Mouse (Mus musculus): ENCODE measurements around the gene Hspa12a. TPM values are rescaled to one million over a fixed set of nuclear protein-coding genes. Genes with fewer than 3 reads are reported as not detected.

Gene Hspa12a
- polyA plus RNA-seq, 1 experiment from 2014 or later: 6.0 TPM

- no peaks in the 10 kb centered on the region for H3K4me1 ChIP-seq (ENCODE audit: control insufficient read depth, insufficient read depth, low read length)
- no peak overlapping the region for H3K27ac ChIP-seq (ENCODE audit: low read length)
- no peak overlapping the region for H3K9ac ChIP-seq (ENCODE audit: low read length)
- 68% methylated on average over 3 of the region's 3 CpGs for WGBS
- H3K4me2 ChIP-seq (ENCODE audit: low read depth, low read length): no peak overlapping the region
- H3K4me3 ChIP-seq (replicated peaks; ENCODE audit: low read length): no peak overlapping the region
- ATAC-seq (ENCODE audit: insufficient read depth, low FRiP score): no peak
- H3K27me3 ChIP-seq (ENCODE audit: control insufficient read depth, insufficient read depth, low read length): no peaks in the 10 kb centered on the region
- no peaks in the 10 kb centered on the region for H3K36me3 ChIP-seq (ENCODE audit: control insufficient read depth, insufficient read depth, low read length)
- H3K9me3 ChIP-seq (replicated peaks; ENCODE audit: control insufficient read depth, low read length): no peaks in the 10 kb centered on the region
These were observed 104.1 kb downstream of the Hspa12a start for GRCm38 (mm10) chr19:58839345-58839744.

- ATAC-seq (ENCODE audit: insufficient read depth, low FRiP score): no peak
- H3K4me1 ChIP-seq (ENCODE audit: control insufficient read depth, insufficient read depth, low read length): no peaks in the 10 kb centered on the region
- no peaks in the 10 kb centered on the region for H3K9me3 ChIP-seq (replicated peaks; ENCODE audit: control insufficient read depth, low read length)
- H3K9ac ChIP-seq (ENCODE audit: low read length): no peak overlapping the region
- WGBS: 63% methylated on average over 9 of the region's 9 CpGs
- no peak overlapping the region for H3K4me2 ChIP-seq (ENCODE audit: low read depth, low read length)
- H3K27ac ChIP-seq (ENCODE audit: low read length): no peak overlapping the region
- H3K36me3 ChIP-seq (ENCODE audit: control insufficient read depth, insufficient read depth, low read length): no peaks in the 10 kb centered on the region
- H3K27me3 ChIP-seq (ENCODE audit: control insufficient read depth, insufficient read depth, low read length): no peaks in the 10 kb centered on the region
- no peak overlapping the region for H3K4me3 ChIP-seq (replicated peaks; ENCODE audit: low read length)
These were observed 104.7 kb downstream of the Hspa12a start for GRCm38 (mm10) chr19:58838706-58839105.

DNA sequence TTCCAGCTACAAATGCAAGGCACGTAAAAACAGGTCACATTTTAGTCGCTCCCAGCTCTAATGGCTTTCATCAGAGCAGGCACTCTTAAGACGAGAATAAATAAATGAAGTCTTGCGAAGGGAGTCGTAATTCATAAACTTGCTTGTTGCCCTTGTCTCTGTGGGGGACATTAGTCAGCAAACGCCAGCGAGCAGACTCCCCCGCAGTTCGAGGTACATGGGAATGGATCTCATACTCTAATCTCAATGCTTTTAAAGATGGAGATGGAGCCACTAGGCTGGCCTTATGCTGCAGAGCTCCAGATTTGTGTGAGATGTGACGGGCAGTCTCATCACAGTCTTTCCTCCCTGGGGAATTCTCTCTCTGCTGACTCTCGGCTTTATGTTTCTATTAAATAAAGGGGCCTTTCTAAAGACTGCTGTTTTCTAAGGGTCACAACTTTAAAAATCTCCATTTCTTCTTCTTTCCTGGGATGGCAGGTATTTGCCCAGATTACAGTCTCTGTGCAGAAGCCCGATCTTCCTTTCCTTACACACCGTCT, 109.7 kb downstream of the Hspa12a start:
- Histone ChIP-seq H3K4me3 (replicated peaks; ENCODE audit: low read length) (no peak overlapping the region), H3K36me3 (ENCODE audit: control insufficient read depth, insufficient read depth, low read length) (no peaks in the 10 kb centered on the region), H3K27ac (ENCODE audit: low read length) (no peak overlapping the region), H3K9me3 (replicated peaks; ENCODE audit: control insufficient read depth, low read length) (no peaks in the 10 kb centered on the region), H3K9ac (ENCODE audit: low read length) (no peak overlapping the region), H3K4me2 (ENCODE audit: low read depth, low read length) (no peak overlapping the region), H3K4me1 (ENCODE audit: control insufficient read depth, insufficient read depth, low read length) (no peaks in the 10 kb centered on the region), H3K27me3 (ENCODE audit: control insufficient read depth, insufficient read depth, low read length) (no peaks in the 10 kb centered on the region)
- 40% methylated on average over 13 of the region's 13 CpGs for WGBS
- ATAC-seq (ENCODE audit: insufficient read depth, low FRiP score): no peak

GRCm38 (mm10) chr19:58832988-58833387, 110.5 kb downstream of the Hspa12a start:
- no peak overlapping the region for H3K27ac ChIP-seq (ENCODE audit: low read length)
- H3K4me3 ChIP-seq (replicated peaks; ENCODE audit: low read length): no peak overlapping the region
- 65% methylated on average over 2 of the region's 2 CpGs for WGBS
- H3K27me3 ChIP-seq (ENCODE audit: control insufficient read depth, insufficient read depth, low read length): no peaks in the 10 kb centered on the region
- no peaks in the 10 kb centered on the region for H3K36me3 ChIP-seq (ENCODE audit: control insufficient read depth, insufficient read depth, low read length)
- no peak for ATAC-seq (ENCODE audit: insufficient read depth, low FRiP score)
- no peaks in the 10 kb centered on the region for H3K9me3 ChIP-seq (replicated peaks; ENCODE audit: control insufficient read depth, low read length)
- H3K4me2 ChIP-seq (ENCODE audit: low read depth, low read length): no peak overlapping the region
- H3K9ac ChIP-seq (ENCODE audit: low read length): no peak overlapping the region
- H3K4me1 ChIP-seq (ENCODE audit: control insufficient read depth, insufficient read depth, low read length): no peaks in the 10 kb centered on the region

GRCm38 (mm10) chr19:58831280-58831922, 112.1 kb downstream of the Hspa12a start:
- H3K4me2 ChIP-seq (ENCODE audit: low read depth, low read length): no peak overlapping the region
- H3K27me3 ChIP-seq (ENCODE audit: control insufficient read depth, insufficient read depth, low read length): no peaks in the 10 kb centered on the region
- H3K9me3 ChIP-seq (replicated peaks; ENCODE audit: control insufficient read depth, low read length): no peaks in the 10 kb centered on the region
- H3K4me3 ChIP-seq (replicated peaks; ENCODE audit: low read length): no peak overlapping the region
- no peak overlapping the region for H3K9ac ChIP-seq (ENCODE audit: low read length)
- no peak for ATAC-seq (ENCODE audit: insufficient read depth, low FRiP score)
- no peaks in the 10 kb centered on the region for H3K4me1 ChIP-seq (ENCODE audit: control insufficient read depth, insufficient read depth, low read length)
- H3K36me3 ChIP-seq (ENCODE audit: control insufficient read depth, insufficient read depth, low read length): no peaks in the 10 kb centered on the region
- 87% methylated on average over 9 of the region's 9 CpGs for WGBS
- H3K27ac ChIP-seq (ENCODE audit: low read length): no peak overlapping the region

DNA sequence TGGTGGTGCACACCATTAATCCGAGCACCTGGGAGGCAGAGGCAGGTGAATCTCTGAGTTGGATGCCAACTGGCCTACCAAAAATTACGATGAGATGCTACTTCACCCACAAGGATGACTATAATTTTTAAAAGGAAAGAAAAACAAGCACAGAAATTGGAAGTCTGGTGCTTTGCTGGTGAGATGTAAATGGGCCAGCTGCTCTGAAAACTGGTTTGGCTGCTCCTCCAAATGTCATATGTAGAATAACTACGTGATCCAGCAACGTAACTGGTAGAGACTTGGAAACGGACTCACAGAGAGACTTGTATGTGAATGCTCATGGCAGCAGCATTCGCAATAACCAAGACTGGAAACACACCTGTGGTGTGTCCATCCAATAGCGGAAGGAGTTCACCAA, 113.3 kb downstream of the Hspa12a start:
- no peak overlapping the region for H3K4me3 ChIP-seq (replicated peaks; ENCODE audit: low read length)
- H3K27me3 ChIP-seq (ENCODE audit: control insufficient read depth, insufficient read depth, low read length): no peaks in the 10 kb centered on the region
- 84% methylated on average over 7 of the region's 7 CpGs for WGBS
- no peak overlapping the region for H3K9ac ChIP-seq (ENCODE audit: low read length)
- no peaks in the 10 kb centered on the region for H3K4me1 ChIP-seq (ENCODE audit: control insufficient read depth, insufficient read depth, low read length)
- no peak for ATAC-seq (ENCODE audit: insufficient read depth, low FRiP score)
- no peaks in the 10 kb centered on the region for H3K9me3 ChIP-seq (replicated peaks; ENCODE audit: control insufficient read depth, low read length)
- no peak overlapping the region for H3K27ac ChIP-seq (ENCODE audit: low read length)
- no peak overlapping the region for H3K4me2 ChIP-seq (ENCODE audit: low read depth, low read length)
- no peaks in the 10 kb centered on the region for H3K36me3 ChIP-seq (ENCODE audit: control insufficient read depth, insufficient read depth, low read length)

- no peak overlapping the region for H3K27ac ChIP-seq (ENCODE audit: low read length)
These were observed 113.9 kb downstream of the Hspa12a start for GRCm38 (mm10) chr19:58829575-58829974.

GRCm38 (mm10) chr19:58827656-58828055, 115.8 kb downstream of the Hspa12a start:
- H3K9me3 ChIP-seq (replicated peaks; ENCODE audit: control insufficient read depth, low read length): no peaks in the 10 kb centered on the region
- no peak overlapping the region for H3K4me2 ChIP-seq (ENCODE audit: low read depth, low read length)
- H3K27me3 ChIP-seq (ENCODE audit: control insufficient read depth, insufficient read depth, low read length): no peaks in the 10 kb centered on the region
- no peak overlapping the region for H3K9ac ChIP-seq (ENCODE audit: low read length)
- H3K36me3 ChIP-seq (ENCODE audit: control insufficient read depth, insufficient read depth, low read length): no peaks in the 10 kb centered on the region
- no peak for ATAC-seq (ENCODE audit: insufficient read depth, low FRiP score)
- no peaks in the 10 kb centered on the region for H3K4me1 ChIP-seq (ENCODE audit: control insufficient read depth, insufficient read depth, low read length)
- H3K4me3 ChIP-seq (replicated peaks; ENCODE audit: low read length): no peak overlapping the region
- H3K27ac ChIP-seq (ENCODE audit: low read length): no peak overlapping the region
- WGBS: 57% methylated on average over 7 of the region's 7 CpGs

More at GRCm38 (mm10) chr19:58829575-58829974, 113.9 kb downstream of the Hspa12a start:
- Histone ChIP-seq H3K9me3 (replicated peaks; ENCODE audit: control insufficient read depth, low read length) (no peaks in the 10 kb centered on the region), H3K4me3 (replicated peaks; ENCODE audit: low read length) (no peak overlapping the region), H3K27me3 (ENCODE audit: control insufficient read depth, insufficient read depth, low read length) (no peaks in the 10 kb centered on the region), H3K4me1 (ENCODE audit: control insufficient read depth, insufficient read depth, low read length) (no peaks in the 10 kb centered on the region), H3K9ac (ENCODE audit: low read length) (no peak overlapping the region), H3K36me3 (ENCODE audit: control insufficient read depth, insufficient read depth, low read length) (no peaks in the 10 kb centered on the region), H3K4me2 (ENCODE audit: low read depth, low read length) (no peak overlapping the region)
- 75% methylated on average over 5 of the region's 5 CpGs for WGBS
- ATAC-seq (ENCODE audit: insufficient read depth, low FRiP score): no peak

DNA sequence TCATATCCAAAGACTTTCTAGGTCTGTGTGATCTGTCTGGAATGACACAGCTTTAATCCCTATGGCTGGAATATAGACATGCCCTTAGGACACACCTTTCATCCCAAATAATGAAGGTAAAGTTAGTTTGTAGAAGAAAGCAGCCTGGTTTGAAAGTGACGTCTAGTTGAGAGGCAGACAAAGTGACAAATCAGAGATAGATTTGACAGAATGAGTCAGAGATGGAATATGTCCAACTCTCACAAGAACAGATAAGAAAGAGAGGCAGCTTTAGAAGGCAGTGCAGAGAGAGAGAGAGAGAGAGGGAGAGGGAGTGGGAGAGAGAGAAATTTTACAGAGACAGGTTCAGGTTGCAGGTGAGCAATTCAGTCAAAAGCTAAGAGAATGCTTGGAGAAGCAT, 119.1 kb downstream of the Hspa12a start:
- ATAC-seq (ENCODE audit: insufficient read depth, low FRiP score): no peak
- Histone ChIP-seq H3K4me2 (ENCODE audit: low read depth, low read length) (no peak overlapping the region), H3K27ac (ENCODE audit: low read length) (no peak overlapping the region), H3K4me3 (replicated peaks; ENCODE audit: low read length) (no peak overlapping the region), H3K9ac (ENCODE audit: low read length) (no peak overlapping the region), H3K9me3 (replicated peaks; ENCODE audit: control insufficient read depth, low read length) (no peaks in the 10 kb centered on the region), H3K27me3 (ENCODE audit: control insufficient read depth, insufficient read depth, low read length) (no peaks in the 10 kb centered on the region), H3K4me1 (ENCODE audit: control insufficient read depth, insufficient read depth, low read length) (no peaks in the 10 kb centered on the region), H3K36me3 (ENCODE audit: control insufficient read depth, insufficient read depth, low read length) (no peaks in the 10 kb centered on the region)
- 56% methylated on average over 1 of the region's 1 CpGs for WGBS
